Mouse (Mus musculus) erythroblast, embryonic 14.5 days (primary cell): Measurements from ENCODE around the gene Skap1.

Experiments
- GATA1 ChIP-seq: IDR thresholded peaks from 2 replicates; pipeline ENCODE4 v1.6.1; 2012; ENCODE audit warnings: low read length, inconsistent platforms, mixed read lengths
- TAL1 ChIP-seq: IDR thresholded peaks from 3 replicates; pipeline ENCODE4 v1.6.1; 2012; ENCODE audit warnings: low read length, inconsistent platforms, mixed read lengths

DNA sequence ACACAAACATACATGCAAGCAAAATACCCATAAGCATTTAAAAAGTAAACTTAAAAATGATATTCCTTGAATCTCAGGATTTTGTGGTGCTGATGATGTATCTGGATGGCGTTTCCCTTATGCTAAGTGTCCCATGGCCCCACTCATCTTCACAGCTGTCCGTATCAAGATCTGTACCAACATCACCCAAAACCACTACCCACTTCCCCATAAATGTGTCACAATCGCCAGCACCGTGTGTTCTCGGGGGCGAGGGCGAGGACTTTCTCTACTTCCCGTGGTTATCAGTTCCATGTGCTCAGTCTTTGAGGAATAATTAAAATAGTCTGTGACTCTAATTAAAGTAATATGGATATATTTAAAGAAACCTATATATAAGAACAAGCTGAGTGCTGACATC, 189.5 kb downstream of the Skap1 start:
- TF ChIP-seq GATA1 (no peak), TAL1 (no peak)
